Mouse (Mus musculus): Measurements from ENCODE around the gene Lrrc42. TPM values are rescaled to one million over a fixed set of nuclear protein-coding genes. Genes with fewer than 3 reads are reported as not detected.

Gene Lrrc42
- polyA plus RNA-seq, 1 experiment from 2014 or later, result 55.5 TPM

- Histone ChIP-seq H3K4me2 (no peak overlapping the region), H3K4me1 (replicated peaks) (peaks cover 37% of the 10 kb centered on the region), H3K9ac (no peak overlapping the region), H3K36me3 (peaks cover 27% of the 10 kb centered on the region), H3K4me3 (no peak overlapping the region), H3K9me3 (no peaks in the 10 kb centered on the region), H3K27ac (replicated peaks) (no peak overlapping the region), H3K27me3 (no peaks in the 10 kb centered on the region)
- no peak for ATAC-seq (ENCODE audit: low FRiP score, low read depth)
- 81% methylated on average over 1 of the region's 1 CpGs for WGBS
Measured at GRCm38 (mm10) chr4:107246040-107246439, 7.3 kb downstream of the Lrrc42 start.

- Histone ChIP-seq H3K4me2 (no peak overlapping the region), H3K4me1 (replicated peaks) (peaks cover 32% of the 10 kb centered on the region), H3K4me3 (no peak overlapping the region), H3K27me3 (no peaks in the 10 kb centered on the region), H3K36me3 (peaks cover 34% of the 10 kb centered on the region), H3K9me3 (no peaks in the 10 kb centered on the region), H3K9ac (no peak overlapping the region), H3K27ac (replicated peaks) (no peak overlapping the region)
- WGBS, result 74% methylated on average over 2 of the region's 2 CpGs
- ATAC-seq (ENCODE audit: low FRiP score, low read depth), result no peak
Measured at GRCm38 (mm10) chr4:107245368-107245767, 8.0 kb downstream of the Lrrc42 start.

GRCm38 (mm10) chr4:107243365-107244333 is 9.7 kb downstream of the Lrrc42 start:
- Histone ChIP-seq H3K27me3 (no peaks in the 10 kb centered on the region), H3K27ac (replicated peaks) (0 out of 2 replicates have a peak overlapping the region, but pooled peaks have one; percentile 34), H3K36me3 (peaks cover 48% of the 10 kb centered on the region), H3K4me2 (no peak overlapping the region), H3K4me3 (no peak overlapping the region), H3K9ac (no peak overlapping the region), H3K4me1 (replicated peaks) (peaks cover 19% of the 10 kb centered on the region; the same call in 1 of the 2 replicates), H3K9me3 (no peaks in the 10 kb centered on the region)
- ATAC-seq (ENCODE audit: low FRiP score, low read depth), result no peak
- WGBS, result 60% methylated on average over 6 of the region's 6 CpGs

- Histone ChIP-seq H3K4me1 (replicated peaks) (peaks cover 10% of the 10 kb centered on the region; the same call in 1 of the 2 replicates), H3K9me3 (no peaks in the 10 kb centered on the region), H3K4me2 (no peak overlapping the region), H3K27ac (replicated peaks) (no peak overlapping the region), H3K27me3 (no peaks in the 10 kb centered on the region), H3K9ac (no peak overlapping the region), H3K4me3 (no peak overlapping the region), H3K36me3 (peaks cover 69% of the 10 kb centered on the region)
- no peak for ATAC-seq (ENCODE audit: low FRiP score, low read depth)
- WGBS, result 96% methylated on average over 6 of the region's 6 CpGs
Measured at GRCm38 (mm10) chr4:107240196-107240595, 13.1 kb downstream of the Lrrc42 start.

- H3K36me3 ChIP-seq, result peaks cover 83% of the 10 kb centered on the region
- ATAC-seq (ENCODE audit: low FRiP score, low read depth), result no peak
- WGBS, result 94% methylated on average over 2 of the region's 2 CpGs
Measured at GRCm38 (mm10) chr4:107238253-107238652, 15.1 kb downstream of the Lrrc42 start.

GRCm38 (mm10) chr4:107232219-107232618 is 21.1 kb downstream of the Lrrc42 start:
- 74% methylated on average over 3 of the region's 3 CpGs for WGBS
- H3K9me3 ChIP-seq, result no peaks in the 10 kb centered on the region
- no peak overlapping the region for H3K4me3 ChIP-seq
- no peak overlapping the region for H3K4me2 ChIP-seq
- no peak for ATAC-seq (ENCODE audit: low FRiP score, low read depth)
- H3K27ac ChIP-seq (replicated peaks), result no peak overlapping the region
- H3K4me1 ChIP-seq (replicated peaks), result no peaks in the 10 kb centered on the region
- H3K9ac ChIP-seq, result no peak overlapping the region
- peaks cover 55% of the 10 kb centered on the region for H3K36me3 ChIP-seq
- H3K27me3 ChIP-seq, result no peaks in the 10 kb centered on the region

More at GRCm38 (mm10) chr4:107238253-107238652, 15.1 kb downstream of the Lrrc42 start:
- no peak overlapping the region for H3K4me2 ChIP-seq
- no peaks in the 10 kb centered on the region for H3K27me3 ChIP-seq
- H3K9ac ChIP-seq, result no peak overlapping the region
- no peak overlapping the region for H3K27ac ChIP-seq (replicated peaks)
- no peaks in the 10 kb centered on the region for H3K4me1 ChIP-seq (replicated peaks)
- H3K4me3 ChIP-seq, result no peak overlapping the region
- H3K9me3 ChIP-seq, result no peaks in the 10 kb centered on the region

GRCm38 (mm10) chr4:107226313-107226712 is 27.0 kb downstream of the Lrrc42 start:
- Histone ChIP-seq H3K4me1 (replicated peaks) (no peaks in the 10 kb centered on the region), H3K9me3 (no peaks in the 10 kb centered on the region), H3K4me3 (no peak overlapping the region), H3K27ac (replicated peaks) (no peak overlapping the region), H3K4me2 (no peak overlapping the region), H3K36me3 (0 out of 2 replicates have a peak, but pooled peaks cover 6% of the 10 kb centered on the region), H3K27me3 (no peaks in the 10 kb centered on the region), H3K9ac (no peak overlapping the region)
- ATAC-seq (ENCODE audit: low FRiP score, low read depth), result no peak
- WGBS, result 93% methylated on average over 2 of the region's 2 CpGs

- Histone ChIP-seq H3K27me3 (no peaks in the 10 kb centered on the region), H3K4me2 (no peak overlapping the region), H3K9ac (no peak overlapping the region), H3K9me3 (no peaks in the 10 kb centered on the region), H3K36me3 (no peaks in the 10 kb centered on the region), H3K4me3 (no peak overlapping the region), H3K27ac (replicated peaks) (no peak overlapping the region), H3K4me1 (replicated peaks) (no peaks in the 10 kb centered on the region)
- ATAC-seq (ENCODE audit: low FRiP score, low read depth), result peak; percentile 56; the same call in 1 of the 2 replicates
- WGBS, result 84% methylated on average over 11 of the region's 11 CpGs
Measured at GRCm38 (mm10) chr4:107223225-107224204, 29.8 kb downstream of the Lrrc42 start.

- 88% methylated on average over 5 of the region's 5 CpGs for WGBS
- Histone ChIP-seq H3K4me2 (no peak overlapping the region), H3K36me3 (no peaks in the 10 kb centered on the region), H3K27me3 (no peaks in the 10 kb centered on the region), H3K27ac (replicated peaks) (no peak overlapping the region), H3K4me1 (replicated peaks) (no peaks in the 10 kb centered on the region), H3K9me3 (no peaks in the 10 kb centered on the region), H3K4me3 (no peak overlapping the region), H3K9ac (no peak overlapping the region)
- ATAC-seq (ENCODE audit: low FRiP score, low read depth), result no peak
Measured at GRCm38 (mm10) chr4:107221524-107221923, 31.8 kb downstream of the Lrrc42 start.

- Histone ChIP-seq H3K9ac (no peak overlapping the region), H3K9me3 (no peaks in the 10 kb centered on the region), H3K27me3 (no peaks in the 10 kb centered on the region), H3K4me2 (no peak overlapping the region), H3K36me3 (no peaks in the 10 kb centered on the region), H3K27ac (replicated peaks) (no peak overlapping the region), H3K4me1 (replicated peaks) (no peaks in the 10 kb centered on the region), H3K4me3 (no peak overlapping the region)
- 95% methylated on average over 9 of the region's 9 CpGs for WGBS
- ATAC-seq (ENCODE audit: low FRiP score, low read depth), result no peak
Measured at GRCm38 (mm10) chr4:107217574-107217973, 35.8 kb downstream of the Lrrc42 start.

- no peak overlapping the region for H3K4me2 ChIP-seq
- H3K9me3 ChIP-seq, result no peaks in the 10 kb centered on the region
- H3K36me3 ChIP-seq, result peaks cover 8% of the 10 kb centered on the region; the same call in 1 of the 2 replicates
- no peak for ATAC-seq (ENCODE audit: low FRiP score, low read depth)
- H3K27me3 ChIP-seq, result no peaks in the 10 kb centered on the region
- no peak overlapping the region for H3K27ac ChIP-seq (replicated peaks)
- no peaks in the 10 kb centered on the region for H3K4me1 ChIP-seq (replicated peaks)
- H3K4me3 ChIP-seq, result no peak overlapping the region
- no peak overlapping the region for H3K9ac ChIP-seq
- 81% methylated on average over 12 of the region's 12 CpGs for WGBS
Measured at GRCm38 (mm10) chr4:107213279-107214011, 39.9 kb downstream of the Lrrc42 start.
